Mouse (Mus musculus): ENCODE data around the gene E330014E10Rik.

DNA sequence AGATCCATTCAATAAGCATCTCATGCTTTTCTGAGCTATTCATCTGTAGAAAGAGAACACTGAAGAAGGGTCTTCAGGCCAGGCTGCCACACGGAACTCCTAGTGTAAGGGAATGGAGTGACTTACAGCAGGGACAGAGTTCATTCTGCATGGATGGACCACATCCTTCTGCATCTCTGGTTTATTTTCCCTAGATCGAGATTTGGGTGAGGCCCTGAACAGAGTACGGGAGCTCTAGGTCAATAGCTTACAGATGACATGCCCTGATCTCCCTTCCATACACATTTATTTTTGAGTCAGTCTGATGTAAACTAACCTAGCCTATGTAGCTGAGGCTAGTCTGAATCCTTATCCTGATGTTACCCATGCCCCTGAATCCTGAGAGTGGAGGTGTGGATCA is 78.2 kb downstream of the E330014E10Rik start:
- no peak for TF ChIP-seq CTCF (IDR thresholded peaks at IDR 0.05; ENCODE audit: low read depth)
- no peak for TF ChIP-seq EP300 (IDR thresholded peaks at IDR 0.05; ENCODE audit: low read depth)
